In genomic region chr1:108572765-108573164, GRCm38 (mm10) we compare ENCODE assay signal across 24 mouse cellular contexts.
A peak's percentile ranks its signal among the peaks of the same experiment; 100 is the strongest.
DNase-seq lines count a peak whose midpoint lies in the region; ATAC-seq and TF ChIP-seq lines count a peak whose summit lies in the region.
"Had no signal": no experiment of that assay in that cellular context is flagged by ENCODE, and none has a peak within 500 bp of the region (broad histone marks: within the 10 kb centered on the region; RNA-seq: fewer than 3 reads in every experiment).

No protein-coding gene starts in this region.

- H3K9me3 ChIP-seq in embryonic facial prominence, embryonic 14.5 days (ENCODE audit: control insufficient read depth, low read length): no peaks in the 10 kb centered on the region
- no peaks in the 10 kb centered on the region for H3K9me3 ChIP-seq in embryonic facial prominence, embryonic 10.5 days
- H3K9me3 ChIP-seq in forebrain, postnatal 0 days (ENCODE audit: low read length): no peaks in the 10 kb centered on the region
- H3K9me3 ChIP-seq in forebrain, embryonic 12.5 days: no peaks in the 10 kb centered on the region
- no peaks in the 10 kb centered on the region for H3K9me3 ChIP-seq in limb, embryonic 14.5 days (ENCODE audit: control insufficient read depth, low read length)
- H3K9me3 ChIP-seq in limb, embryonic 10.5 days (replicated peaks): no peaks in the 10 kb centered on the region
- H3K9me3 ChIP-seq: embryonic facial prominence, embryonic 15.5 days; heart, embryonic 13.5 days; hindbrain, embryonic 12.5 days had no signal

- no peak overlapping the region for H3K4me2 ChIP-seq in embryonic facial prominence, embryonic 14.5 days (ENCODE audit: low read depth, low read length)
- no peak overlapping the region for H3K4me2 ChIP-seq in forebrain, postnatal 0 days (ENCODE audit: low read depth)
- no peak overlapping the region for H3K4me2 ChIP-seq in forebrain, embryonic 12.5 days
- no peak overlapping the region for H3K4me2 ChIP-seq in limb, embryonic 14.5 days (replicated peaks; ENCODE audit: low read depth, low read length, severe bottlenecking)
- H3K4me2 ChIP-seq: embryonic facial prominence, embryonic 15.5 days; heart, embryonic 13.5 days; hindbrain, embryonic 12.5 days had no signal

- no peak overlapping the region for H3K27ac ChIP-seq in embryonic facial prominence, embryonic 14.5 days (replicated peaks; ENCODE audit: low read depth, low read length)
- no peak overlapping the region for H3K27ac ChIP-seq in embryonic facial prominence, embryonic 10.5 days (replicated peaks)
- no peak overlapping the region for H3K27ac ChIP-seq in forebrain, postnatal 0 days (ENCODE audit: low read depth, low read length)
- H3K27ac ChIP-seq in forebrain, embryonic 12.5 days: no peak overlapping the region
- no peak overlapping the region for H3K27ac ChIP-seq in limb, embryonic 14.5 days (replicated peaks; ENCODE audit: low read depth, low read length)
- H3K27ac ChIP-seq in limb, embryonic 10.5 days: no peak overlapping the region
- H3K27ac ChIP-seq: hindbrain, embryonic 12.5 days had no signal

- peak; percentile 61 for DNase-seq in embryonic facial prominence, embryonic 14.5 days (ENCODE audit: low spot score)
- DNase-seq in embryonic facial prominence, embryonic 10.5 days (ENCODE audit: low spot score): no peak
- peak; percentile 56 for DNase-seq in forebrain, postnatal 0 days
- DNase-seq in limb, embryonic 14.5 days (ENCODE audit: low spot score): peak; percentile 43
- DNase-seq in limb, embryonic 10.5 days (ENCODE audit: low spot score): no peak
- peak; percentile 29 for DNase-seq in telencephalon, adult 2 months (ENCODE audit: low read depth, low spot score)
- DNase-seq in lung, postnatal 25 days (ENCODE audit: low spot score): no peak
- DNase-seq: adrenal gland, adult 8-10 months; adrenal gland, postnatal 36 days; B cell, adult 2 months; cerebellum, adult 18-20 months; cerebellum, adult 9-11 months; cerebellum, postnatal 36 days; gastrocnemius, postnatal 14 days; heart, postnatal 4 days had no signal

- H3K4me1 ChIP-seq in embryonic facial prominence, embryonic 14.5 days (ENCODE audit: control insufficient read depth, insufficient read depth, low read length): peaks cover 6% of the 10 kb centered on the region; the same call in 1 of the 2 replicates
- H3K4me1 ChIP-seq in embryonic facial prominence, embryonic 10.5 days: no peaks in the 10 kb centered on the region
- no peaks in the 10 kb centered on the region for H3K4me1 ChIP-seq in forebrain, postnatal 0 days (ENCODE audit: insufficient read depth)
- H3K4me1 ChIP-seq in forebrain, embryonic 12.5 days: no peaks in the 10 kb centered on the region
- H3K4me1 ChIP-seq in limb, embryonic 14.5 days (ENCODE audit: control insufficient read depth, insufficient read depth, low read length): no peaks in the 10 kb centered on the region
- H3K4me1 ChIP-seq in limb, embryonic 10.5 days: no peaks in the 10 kb centered on the region
- H3K4me1 ChIP-seq: embryonic facial prominence, embryonic 15.5 days; heart, embryonic 13.5 days; hindbrain, embryonic 12.5 days had no signal

- H3K36me3 ChIP-seq in embryonic facial prominence, embryonic 14.5 days (ENCODE audit: control insufficient read depth, insufficient read depth, low read length): no peaks in the 10 kb centered on the region
- no peaks in the 10 kb centered on the region for H3K36me3 ChIP-seq in embryonic facial prominence, embryonic 10.5 days (replicated peaks)
- no peaks in the 10 kb centered on the region for H3K36me3 ChIP-seq in forebrain, postnatal 0 days (ENCODE audit: insufficient read depth)
- H3K36me3 ChIP-seq in forebrain, embryonic 12.5 days (replicated peaks): no peaks in the 10 kb centered on the region
- no peaks in the 10 kb centered on the region for H3K36me3 ChIP-seq in limb, embryonic 14.5 days (ENCODE audit: control insufficient read depth, insufficient read depth, low read length)
- H3K36me3 ChIP-seq in limb, embryonic 10.5 days: no peaks in the 10 kb centered on the region
- H3K36me3 ChIP-seq: embryonic facial prominence, embryonic 15.5 days; G1E; heart, embryonic 13.5 days; hindbrain, embryonic 12.5 days had no signal

- no peak for TF ChIP-seq POLR2A in limb, embryonic 14.5 days (IDR thresholded peaks at IDR 0.05; ENCODE audit: borderline replicate concordance, extremely low read depth, insufficient read depth, insufficient read length)

- ATAC-seq in embryonic facial prominence, embryonic 14.5 days (ENCODE audit: low read depth): no peak
- ATAC-seq in forebrain, postnatal 0 days: peak; percentile 25; the same call in 1 of the 2 replicates
- ATAC-seq in forebrain, embryonic 12.5 days (ENCODE audit: low FRiP score): no peak
- ATAC-seq in limb, embryonic 14.5 days (ENCODE audit: low FRiP score, low read depth): no peak
- ATAC-seq: CD4-positive, CD25-positive, alpha-beta regulatory T cell, adult 4 months; hindbrain, embryonic 16.5 days; inflammation-experienced regulatory T-cells, adult 6 months; intestine, postnatal 0 days had no signal

- H3K4me3 ChIP-seq in embryonic facial prominence, embryonic 14.5 days (ENCODE audit: low read depth, low read length): no peak overlapping the region
- H3K4me3 ChIP-seq in embryonic facial prominence, embryonic 10.5 days: no peak overlapping the region
- H3K4me3 ChIP-seq in forebrain, postnatal 0 days (ENCODE audit: low read depth, low read length): no peak overlapping the region
- no peak overlapping the region for H3K4me3 ChIP-seq in forebrain, embryonic 12.5 days (replicated peaks)
- no peak overlapping the region for H3K4me3 ChIP-seq in limb, embryonic 14.5 days (replicated peaks; ENCODE audit: low read length)
- H3K4me3 ChIP-seq in limb, embryonic 10.5 days: no peak overlapping the region
- H3K4me3 ChIP-seq: embryonic facial prominence, embryonic 15.5 days; heart, embryonic 13.5 days; hindbrain, embryonic 12.5 days had no signal

- H3K9ac ChIP-seq in embryonic facial prominence, embryonic 14.5 days (ENCODE audit: low read depth, low read length): no peak overlapping the region
- no peak overlapping the region for H3K9ac ChIP-seq in forebrain, postnatal 0 days
- no peak overlapping the region for H3K9ac ChIP-seq in forebrain, embryonic 12.5 days
- no peak overlapping the region for H3K9ac ChIP-seq in limb, embryonic 14.5 days (ENCODE audit: low read depth, low read length, severe bottlenecking)
- H3K9ac ChIP-seq: embryonic facial prominence, embryonic 15.5 days; heart, embryonic 13.5 days; hindbrain, embryonic 12.5 days had no signal

- H3K27me3 ChIP-seq in embryonic facial prominence, embryonic 14.5 days (replicated peaks; ENCODE audit: control insufficient read depth, insufficient read depth, low read length): no peaks in the 10 kb centered on the region
- H3K27me3 ChIP-seq in embryonic facial prominence, embryonic 10.5 days (replicated peaks; ENCODE audit: low read depth, poor library complexity, severe bottlenecking): no peaks in the 10 kb centered on the region
- no peaks in the 10 kb centered on the region for H3K27me3 ChIP-seq in forebrain, postnatal 0 days (ENCODE audit: insufficient read depth, low read length)
- no peaks in the 10 kb centered on the region for H3K27me3 ChIP-seq in forebrain, embryonic 12.5 days
- H3K27me3 ChIP-seq in limb, embryonic 14.5 days (ENCODE audit: control insufficient read depth, insufficient read depth, low read length): no peaks in the 10 kb centered on the region
- H3K27me3 ChIP-seq in limb, embryonic 10.5 days (ENCODE audit: low read depth, poor library complexity, severe bottlenecking): no peaks in the 10 kb centered on the region
- H3K27me3 ChIP-seq: embryonic facial prominence, embryonic 15.5 days; heart, embryonic 13.5 days; hindbrain, embryonic 12.5 days had no signal

- no peak for TF ChIP-seq CTCF in forebrain, postnatal 0 days (IDR thresholded peaks at IDR 0.05; ENCODE audit: low read depth)

Comparison
In these comparisons a context has a peak if more than half of its experiments do, and no peak if none do; other contexts are left out.
1. DNase-seq: peak in embryonic facial prominence, embryonic 14.5 days (single experiment), forebrain, postnatal 0 days (single experiment), limb, embryonic 14.5 days (single experiment) and telencephalon, adult 2 months (single experiment); none in embryonic facial prominence, embryonic 10.5 days (single experiment), limb, embryonic 10.5 days (single experiment) and lung, postnatal 25 days (single experiment).